Mouse (Mus musculus) lung, adult 2 months (tissue): ENCODE measurements at regions not wholly inside any gene's neighbourhood (a gene's known extent, or its start where the extent isn't known, plus 50 kb on each side); places are given as distances from the start of the nearest gene placed in this dataset.

ENCODE experiments used
- CTCF ChIP-seq: fragments of 200-500 bp; IDR thresholded peaks from 2 replicates; pipeline ENCODE4 v1.5.1; 2011; ENCODE audit warnings: mild to moderate bottlenecking, low read length, control low read depth; ENCODE audit not compliant: insufficient read depth
- POLR2A ChIP-seq: fragments of 200-500 bp; IDR thresholded peaks from 2 replicates; pipeline ENCODE4 v1.6.1; 2011; ENCODE audit warnings: low read depth, mild to moderate bottlenecking, control low read depth, low read length, borderline replicate concordance; ENCODE audit errors: extremely low read depth

DNA sequence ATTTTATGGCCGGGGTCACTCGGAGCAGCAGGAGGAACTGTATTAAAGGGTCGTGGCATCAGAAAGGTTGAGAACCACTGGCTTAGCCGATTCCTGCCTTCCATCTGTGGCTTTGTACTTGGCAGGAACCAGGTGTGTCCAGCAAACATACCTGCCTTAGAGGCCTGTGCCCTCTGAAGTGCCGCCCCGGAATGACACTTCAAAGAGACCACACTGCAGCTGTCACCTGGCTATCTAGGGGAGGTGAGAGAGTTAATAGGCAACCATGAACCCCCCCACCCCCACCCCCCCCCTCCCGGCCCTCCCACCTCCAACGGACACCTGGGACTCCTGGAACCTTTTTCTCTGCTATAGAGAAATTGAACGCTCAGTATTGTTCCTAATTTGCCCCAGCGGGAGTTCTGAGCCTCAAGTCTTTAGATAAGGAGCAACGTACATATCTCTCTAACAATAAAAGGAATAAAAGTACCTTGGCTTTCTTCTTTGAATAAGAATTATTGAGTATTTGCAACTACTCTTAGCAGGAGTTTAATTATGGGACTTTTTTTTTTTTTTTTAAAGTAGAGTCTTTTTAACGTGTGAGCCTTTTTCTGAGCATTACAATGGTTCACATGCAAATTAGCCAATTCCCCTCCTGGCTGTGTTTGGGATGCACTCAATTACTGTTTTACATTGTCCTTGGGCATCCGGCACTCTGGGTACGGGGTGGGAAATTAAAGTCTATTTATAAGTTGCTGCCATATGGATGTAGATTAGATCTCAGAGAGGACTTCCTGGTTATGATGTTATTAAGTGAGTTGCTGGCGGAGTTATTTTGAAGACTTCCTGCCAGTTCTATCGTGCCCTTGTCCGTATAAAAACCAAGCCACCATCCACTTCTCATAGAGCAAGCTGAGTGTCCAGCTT is 53.5 kb downstream of the Phlda1 start:
- TF ChIP-seq POLR2A (no peak), CTCF (no peak)
